Mouse (Mus musculus) stomach, postnatal 0 days (tissue): ENCODE measurements around the gene Adgrl2. TPM values are rescaled to one million over a fixed set of nuclear protein-coding genes. Genes with fewer than 3 reads are reported as not detected.

Experiments used
- ATAC-seq: fragments of 200-750 bp; cut with Nextera tagmentation; 2 replicates; pipeline ENCODE4 v1.8.0; 2017; ENCODE audit not compliant: low FRiP score, low TSS enrichment
- DNase-seq: peaks from one replicate; pipeline ENCODE4 v3.0.0-alpha.2; 2016; ENCODE audit warnings: low spot score
- H3K27ac ChIP-seq: fragments of 300-500 bp; sonication (generic); replicated peaks from 2 replicates; pipeline ENCODE4 v1.5.1; 2014; ENCODE audit warnings: mild to moderate bottlenecking, control low read depth
- H3K27me3 ChIP-seq: fragments of 300-500 bp; sonication (generic); 2 replicates; pipeline ENCODE4 v1.6.1; 2014; ENCODE audit warnings: low read length; ENCODE audit not compliant: control insufficient read depth, insufficient read depth
- H3K36me3 ChIP-seq: fragments of 300-500 bp; sonication (generic); 2 replicates; pipeline ENCODE4 v1.6.1; 2014; ENCODE audit warnings: low read length, mixed read lengths; ENCODE audit not compliant: control insufficient read depth, insufficient read depth
- H3K4me1 ChIP-seq: fragments of 300-500 bp; sonication (generic); replicated peaks from 2 replicates; pipeline ENCODE4 v1.6.1; 2014; ENCODE audit warnings: antibody characterized with exemption; ENCODE audit not compliant: control insufficient read depth, insufficient read depth
- H3K4me2 ChIP-seq: fragments of 300-500 bp; sonication (generic); replicated peaks from 2 replicates; pipeline ENCODE4 v1.6.1; 2014; ENCODE audit warnings: low read depth, mild to moderate bottlenecking, control low read depth, moderate library complexity
- H3K4me3 ChIP-seq: fragments of 300-500 bp; sonication (generic); 2 replicates; pipeline ENCODE4 v1.5.1; 2014; ENCODE audit warnings: low read depth, low read length, control low read depth
- H3K9ac ChIP-seq: fragments of 300-500 bp; sonication (generic); 2 replicates; pipeline ENCODE4 v1.6.1; 2014; ENCODE audit warnings: mild to moderate bottlenecking, low read length, control low read depth, mixed read lengths
- H3K9me3 ChIP-seq: fragments of 300-500 bp; sonication (generic); 2 replicates; pipeline ENCODE4 v1.6.1; 2016; ENCODE audit warnings: low read length; ENCODE audit not compliant: control insufficient read depth
- CTCF ChIP-seq: IDR thresholded peaks from 2 replicates; pipeline ENCODE4 v1.5.1; 2016; ENCODE audit warnings: antibody characterized with exemption, low read depth, mild to moderate bottlenecking, moderate library complexity
- EP300 ChIP-seq: optimal IDR thresholded peaks from 2 replicates; pipeline ENCODE3; 2016; ENCODE audit warnings: antibody characterized with exemption
- WGBS: fragments of 180-500 bp; shearing (Covaris S2); extraction: QIAGEN DNeasy Blood & Tissue Kit; methylation state at CpG from one replicate; pipeline ENCODE4 v1.1.7; 2014; 5-methylcytosine and 5-hydroxymethylcytosine counted together
- polyA plus RNA-seq: library from polyadenylated mRNA; unstranded; fragments of >200 nt; fragmentation: Nextera tagmentation; extraction: Ambion mirVana; gene quantifications from 2 replicates; pipeline ENCODE4 v1.2.1, GENCODE M21; 2015

The Adgrl2 gene
- polyA plus RNA-seq, 1 experiment from 2014 or later, result 34.3 TPM

- ATAC-seq, result no peak
- Histone ChIP-seq H3K9me3 (no peaks in the 10 kb centered on the region), H3K9ac (no peak overlapping the region), H3K27ac (no peak overlapping the region), H3K27me3 (no peaks in the 10 kb centered on the region), H3K36me3 (no peaks in the 10 kb centered on the region), H3K4me1 (no peaks in the 10 kb centered on the region), H3K4me3 (no peak overlapping the region), H3K4me2 (no peak overlapping the region)
- 82% methylated on average over 9 of the region's 9 CpGs for WGBS
- no peak for DNase-seq
- TF ChIP-seq CTCF (no peak), EP300 (no peak)
Measured at GRCm38 (mm10) chr3:148806977-148807376, 183.4 kb downstream of the Adgrl2 start.

DNA sequence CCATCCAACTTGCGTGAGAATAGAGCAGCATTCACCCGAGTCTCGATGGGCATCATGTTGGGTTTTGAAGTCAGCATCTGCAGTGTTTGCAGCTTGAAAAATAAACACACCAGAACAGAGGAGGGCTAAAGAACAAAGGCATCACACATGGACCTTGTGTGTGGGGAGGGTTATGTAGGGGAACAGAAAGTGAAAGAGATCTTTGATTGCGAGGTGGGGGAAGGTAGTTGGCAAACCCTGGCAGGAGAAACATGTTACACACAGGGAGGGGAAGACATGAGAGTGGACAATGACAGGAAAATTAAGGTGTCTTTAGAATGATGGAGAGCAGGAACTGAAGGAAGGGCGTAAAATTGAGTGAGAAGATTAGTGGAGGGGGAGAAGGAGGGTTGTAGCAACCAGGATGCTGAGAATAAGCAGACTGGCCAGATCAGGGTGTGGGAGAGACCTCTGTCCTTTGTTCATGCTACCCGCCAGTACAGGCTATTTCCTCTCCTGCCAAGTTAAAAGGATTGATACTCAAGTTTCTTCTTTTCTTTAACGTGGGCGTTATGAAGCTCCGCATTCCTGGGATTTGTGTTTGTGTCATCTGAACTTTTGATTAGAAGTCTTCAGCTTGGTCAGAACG lies 197.0 kb downstream of the Adgrl2 start:
- no peak for ATAC-seq
- no peak overlapping the region for H3K4me3 ChIP-seq
- TF ChIP-seq EP300 (no peak), CTCF (no peak)
- no peaks in the 10 kb centered on the region for H3K9me3 ChIP-seq
- no peak overlapping the region for H3K4me2 ChIP-seq
- DNase-seq, result no peak
- H3K36me3 ChIP-seq, result no peaks in the 10 kb centered on the region
- no peaks in the 10 kb centered on the region for H3K4me1 ChIP-seq
- WGBS, result 51% methylated on average over 10 of the region's 10 CpGs
- H3K27ac ChIP-seq, result no peak overlapping the region
- no peaks in the 10 kb centered on the region for H3K27me3 ChIP-seq
- H3K9ac ChIP-seq, result no peak overlapping the region

- Histone ChIP-seq H3K27ac (no peak overlapping the region), H3K9ac (no peak overlapping the region), H3K4me1 (no peaks in the 10 kb centered on the region), H3K36me3 (no peaks in the 10 kb centered on the region), H3K27me3 (no peaks in the 10 kb centered on the region), H3K4me2 (no peak overlapping the region), H3K9me3 (no peaks in the 10 kb centered on the region), H3K4me3 (no peak overlapping the region)
- no peak for DNase-seq
- WGBS, result 80% methylated on average over 6 of the region's 6 CpGs
- TF ChIP-seq CTCF (no peak), EP300 (no peak)
- ATAC-seq, result no peak
Measured at GRCm38 (mm10) chr3:148770310-148770709, 220.0 kb downstream of the Adgrl2 start.
